Mouse (Mus musculus): ENCODE results near the gene Nhsl1.

- TF ChIP-seq CTCF (IDR thresholded peaks at IDR 0.05; ENCODE audit: control insufficient read depth, insufficient read depth, insufficient read length) (no peak), USF1 (IDR thresholded peaks at IDR 0.05; ENCODE audit: low read depth) (no peak)
Measured at GRCm38 (mm10) chr10:18530161-18530560, 211.4 kb downstream of the Nhsl1 start.

Data from C2C12 (cell line).